Mouse (Mus musculus) fibroblast of lung, adult 2 months (primary cell): Measurements from ENCODE around the gene Nebl.

Experiments
- DNase-seq: peaks from one replicate; pipeline ENCODE4 v3.0.0-alpha.2; 2011; ENCODE audit warnings: low read depth

The Nebl gene

DNA sequence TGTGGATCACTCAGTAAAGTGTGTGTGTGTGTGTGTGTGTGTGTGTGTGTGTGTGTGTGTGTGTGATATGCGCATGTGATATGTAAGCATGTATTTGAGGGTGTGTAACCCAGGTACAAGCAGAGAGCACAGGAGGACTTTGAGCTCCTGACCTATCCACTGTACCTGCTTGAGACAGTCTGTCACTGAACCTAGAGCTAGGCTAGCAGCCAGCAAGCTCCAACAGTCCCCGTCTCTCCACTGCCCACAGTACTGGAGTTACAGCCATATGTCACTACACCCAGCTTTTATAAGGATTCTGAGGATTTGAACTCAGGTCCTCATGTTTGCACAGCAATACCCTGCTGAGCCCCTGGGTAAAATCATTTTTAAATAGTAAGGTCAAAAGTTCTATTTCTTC, 215.6 kb downstream of the Nebl start:
- DNase-seq: no peak

DNA sequence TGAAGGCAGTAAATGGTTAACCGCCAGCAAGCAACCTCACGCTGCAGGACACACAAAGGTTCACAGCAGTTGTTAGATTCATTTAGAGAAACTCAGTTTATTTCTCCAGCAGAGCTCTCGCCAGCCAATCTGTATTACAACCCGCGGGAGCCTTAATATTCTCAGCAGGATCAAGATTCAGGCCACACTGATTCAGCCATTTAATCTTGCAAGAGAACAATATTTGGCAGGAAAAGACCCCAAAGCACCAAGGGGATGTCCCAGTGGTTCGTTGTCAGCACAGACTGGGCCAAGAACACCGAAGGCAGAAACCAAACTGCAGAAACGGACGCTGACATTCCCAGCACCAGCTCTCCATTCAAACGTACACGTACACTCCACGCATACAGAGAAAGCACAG, 216.5 kb downstream of the Nebl start:
- DNase-seq: no peak

DNA sequence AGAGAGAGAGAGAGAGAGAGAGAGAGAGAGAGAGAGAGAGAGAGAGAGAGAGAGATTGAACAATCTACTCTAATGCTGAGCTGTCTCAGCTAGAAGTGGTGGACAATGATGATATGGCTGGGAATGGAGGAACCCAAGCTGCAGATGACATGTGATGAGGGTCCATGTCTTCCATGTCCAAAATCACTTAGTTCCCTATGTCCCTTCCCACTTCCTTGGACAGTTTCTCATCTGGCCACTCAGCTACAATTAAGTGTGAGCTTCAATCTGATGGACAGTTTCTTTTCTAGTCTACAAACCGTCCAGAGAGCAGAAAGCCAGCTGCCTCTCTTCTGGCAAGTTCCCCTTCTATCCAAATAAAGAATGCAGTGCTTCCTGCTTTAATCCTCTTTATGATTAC, 221.3 kb downstream of the Nebl start:
- DNase-seq: no peak

DNA sequence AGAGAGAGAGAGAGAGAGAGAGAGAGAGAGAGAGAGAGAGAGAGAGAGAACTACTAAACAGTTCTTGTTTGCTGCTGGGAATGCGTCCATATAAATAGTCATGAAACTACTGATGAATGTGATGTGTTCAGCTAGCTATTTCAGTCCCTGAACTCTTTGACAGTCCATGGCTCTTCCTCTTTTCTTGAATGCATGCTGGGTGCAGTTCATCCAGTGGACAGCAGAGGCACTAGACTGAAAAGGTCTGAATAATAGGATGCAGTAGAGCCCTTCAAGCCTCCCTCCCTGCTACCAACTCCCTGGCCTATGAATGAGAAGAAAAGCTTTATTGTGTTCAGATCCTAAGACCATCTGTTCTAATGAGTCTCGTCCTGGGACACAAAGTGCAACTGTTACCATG, 223.9 kb downstream of the Nebl start:
- DNase-seq: no peak

DNA sequence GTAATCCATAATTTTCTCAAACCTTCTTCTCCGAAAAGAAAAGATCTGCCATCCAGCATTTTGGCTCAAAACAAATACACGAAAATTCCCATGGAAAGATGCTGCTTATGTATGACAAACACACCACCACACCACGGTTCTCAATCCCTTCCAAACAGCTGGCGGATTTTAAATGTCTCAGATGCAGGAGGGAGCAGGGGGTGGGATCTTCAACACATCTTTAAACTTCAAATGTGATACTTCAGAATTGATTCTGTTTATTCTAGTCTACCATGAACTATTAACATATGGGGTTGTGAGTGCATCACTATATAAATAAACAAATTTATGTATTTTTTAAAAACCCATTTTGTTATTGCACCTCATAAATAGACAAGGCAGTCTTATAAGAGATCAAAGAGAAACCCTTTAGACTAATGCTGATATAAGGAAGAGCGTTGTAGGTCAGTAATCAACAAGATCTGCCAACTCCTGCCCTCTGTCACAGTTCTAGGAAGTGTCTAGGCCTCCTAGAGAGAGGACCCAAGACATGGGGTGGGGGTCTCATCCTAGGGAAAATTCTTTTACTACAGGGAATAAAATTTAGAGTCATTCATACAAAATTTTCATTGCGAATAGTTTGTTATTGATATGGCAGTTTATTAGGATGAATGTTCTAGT, 227.0 kb downstream of the Nebl start:
- DNase-seq: no peak

DNA sequence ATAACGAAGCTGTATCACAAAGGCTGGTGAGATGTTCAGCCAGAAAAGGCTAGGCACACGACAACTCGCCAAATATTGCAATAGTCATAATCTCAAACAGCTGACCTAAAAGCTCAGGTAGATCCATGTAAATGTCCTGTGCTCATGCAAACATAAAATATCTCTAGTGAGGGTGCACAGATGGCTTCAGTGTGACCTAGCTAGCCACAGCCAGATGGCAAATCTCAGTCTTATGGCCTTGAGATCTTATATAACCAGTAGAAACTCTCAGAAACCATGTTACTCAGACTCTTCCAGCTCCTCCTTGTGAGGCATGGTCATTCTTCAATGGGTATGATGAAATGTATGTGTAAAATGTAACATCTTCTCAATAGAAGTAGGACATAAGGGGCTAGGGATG, 230.2 kb downstream of the Nebl start:
- DNase-seq: no peak

DNA sequence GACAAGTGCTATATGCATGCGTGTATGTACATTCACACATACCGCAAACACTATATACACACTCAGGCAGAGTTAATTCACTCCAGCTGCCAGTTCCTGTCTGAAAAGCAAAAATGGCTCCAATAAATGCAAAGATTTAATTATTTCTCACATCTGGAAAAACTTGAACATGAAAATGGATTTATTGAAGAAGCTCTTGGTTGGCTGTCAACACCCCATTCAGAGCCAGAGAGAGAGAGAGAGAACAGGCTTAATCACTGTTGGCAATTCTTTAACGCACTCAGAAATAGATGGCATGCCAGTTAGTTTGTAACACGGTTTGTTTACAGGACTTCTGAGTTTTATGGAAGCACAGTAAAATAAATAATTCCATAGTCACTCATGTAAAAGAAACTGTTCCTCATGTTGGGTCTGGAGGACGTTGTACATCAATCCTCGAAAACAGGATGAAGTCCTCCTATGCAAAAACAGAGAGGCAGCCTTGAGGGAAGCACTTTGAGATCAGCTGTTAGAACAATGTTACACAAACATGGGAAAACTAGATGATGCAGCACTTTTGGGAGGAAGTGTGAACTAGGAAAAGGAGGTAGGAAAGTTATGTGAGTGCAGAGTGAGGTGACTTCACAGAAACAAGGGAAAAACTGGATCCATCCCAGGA, 265.6 kb downstream of the Nebl start:
- no peak for DNase-seq

DNA sequence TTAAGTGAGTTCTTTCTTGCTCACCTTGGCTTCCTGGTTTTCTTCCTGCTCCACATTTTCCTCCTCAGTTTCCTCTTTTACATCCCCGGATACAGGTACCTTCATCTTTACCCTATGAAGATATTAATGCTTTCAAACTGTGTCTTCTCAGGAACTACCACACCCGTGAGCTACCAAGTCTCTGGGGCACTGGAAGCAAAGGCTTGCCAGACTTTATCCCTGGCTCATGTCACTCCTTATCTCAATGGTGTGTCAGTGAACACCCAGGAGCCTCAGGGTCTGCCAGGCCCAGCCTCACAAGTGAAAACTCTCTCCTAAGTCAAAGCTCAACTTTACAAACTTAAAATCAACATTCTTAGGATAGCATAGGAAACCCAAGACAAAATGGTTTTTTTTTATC, 270.8 kb downstream of the Nebl start:
- DNase-seq: no peak

DNA sequence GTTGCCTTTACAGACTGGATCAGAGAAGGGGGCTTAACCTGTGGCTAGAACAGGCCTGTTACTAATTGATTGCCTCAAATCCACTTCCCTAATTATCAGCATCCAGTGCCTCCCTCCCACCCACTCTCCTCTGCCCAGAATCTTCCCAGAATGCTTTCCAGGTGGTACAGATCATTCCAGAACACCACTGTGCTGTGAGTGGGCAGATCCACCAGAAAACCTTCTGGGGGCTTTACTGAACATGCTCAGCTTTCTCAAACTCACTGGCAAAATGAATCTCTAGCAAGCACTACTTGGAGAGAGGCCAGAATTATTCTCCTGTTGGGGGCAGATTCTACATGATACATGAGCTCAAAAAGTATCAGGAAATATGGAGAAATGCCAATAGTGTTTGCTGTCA, 277.6 kb downstream of the Nebl start:
- no peak for DNase-seq

DNA sequence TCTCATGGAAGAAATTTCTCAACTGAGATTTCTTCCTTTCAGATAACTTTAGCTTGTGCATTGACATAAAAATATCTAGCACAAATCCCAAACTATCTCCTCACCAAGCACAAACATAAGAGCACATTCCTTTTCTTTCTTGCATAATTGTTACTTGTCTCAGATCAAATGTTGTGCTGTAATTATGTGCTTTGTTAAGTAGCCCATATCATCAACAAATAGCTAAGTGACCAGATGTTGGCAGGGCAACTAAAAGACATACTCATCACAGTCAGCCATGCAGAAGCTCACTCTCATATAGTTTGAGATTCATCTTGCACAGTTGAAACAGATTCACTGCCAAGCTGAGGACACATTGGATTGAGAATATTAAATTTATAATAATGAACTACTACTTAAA, 282.9 kb downstream of the Nebl start:
- DNase-seq: no peak

DNA sequence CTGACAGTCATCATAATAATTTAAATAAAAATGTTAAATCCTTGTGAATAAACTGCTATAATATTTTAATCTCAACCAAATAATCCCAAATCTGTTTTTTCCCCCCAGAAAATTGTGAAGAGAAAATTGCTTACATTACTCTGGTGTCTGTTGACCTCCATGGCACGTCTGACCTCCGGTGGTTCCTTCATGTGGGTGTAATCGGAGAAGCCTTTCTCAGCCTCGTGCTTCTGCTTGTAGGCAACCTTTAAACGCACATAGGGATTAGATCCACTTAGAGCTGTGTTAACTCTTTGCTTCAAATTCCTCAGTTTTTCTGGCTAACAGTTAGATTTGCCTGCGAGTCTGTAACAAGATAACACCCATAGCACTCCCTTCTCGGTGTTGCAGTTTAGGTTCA, 287.7 kb downstream of the Nebl start:
- DNase-seq: no peak

DNA sequence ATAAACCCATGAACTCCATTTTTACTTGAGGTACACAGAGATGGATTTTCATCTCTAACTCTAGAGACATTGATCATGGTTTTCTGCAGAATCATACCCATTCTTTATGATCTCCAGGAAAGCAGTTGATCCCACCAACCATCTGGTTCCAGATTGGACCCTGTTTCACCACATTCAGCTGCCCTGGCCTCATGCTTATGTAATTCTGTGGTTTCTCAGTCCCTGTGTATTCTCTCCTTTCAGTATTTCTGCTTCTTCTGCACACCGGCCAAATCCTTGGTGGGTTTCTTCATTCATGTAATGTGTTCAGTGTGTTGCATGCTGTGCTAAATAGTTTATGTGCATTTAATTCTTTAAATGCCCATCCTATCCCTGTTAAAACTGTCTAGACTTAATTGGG, 292.9 kb downstream of the Nebl start:
- DNase-seq: no peak

DNA sequence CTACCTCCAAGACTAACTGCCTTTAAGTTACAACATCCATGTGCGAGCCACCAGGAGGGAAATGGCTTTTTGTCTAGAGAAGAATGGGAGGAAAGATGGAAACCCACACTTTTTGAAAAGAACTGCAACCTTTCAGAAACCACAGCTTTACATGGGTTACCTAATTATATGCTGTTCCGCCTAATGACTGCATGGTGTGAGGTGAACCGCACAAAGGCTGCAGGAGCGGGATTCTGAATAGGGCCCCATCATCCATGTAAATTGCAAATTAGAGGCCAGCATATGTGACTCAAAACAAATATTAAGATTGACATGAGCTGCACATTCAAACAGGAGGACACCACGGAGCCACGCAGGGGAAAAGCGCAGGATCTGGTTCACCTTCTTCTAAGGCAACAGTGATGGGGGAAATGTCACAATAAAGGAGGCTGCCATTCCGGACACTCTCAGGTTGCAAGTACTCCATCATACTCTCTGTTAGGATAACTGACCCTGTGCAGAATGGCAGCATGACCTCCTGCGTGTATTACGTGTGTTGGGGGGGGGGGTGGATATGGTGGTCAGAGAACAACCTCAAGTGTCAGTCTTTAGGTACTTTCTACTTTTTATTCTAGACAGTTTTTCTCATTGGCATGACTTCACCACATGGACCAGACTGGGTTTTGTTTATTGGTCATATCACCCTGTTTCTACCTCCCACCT, 294.4 kb downstream of the Nebl start:
- no peak for DNase-seq

DNA sequence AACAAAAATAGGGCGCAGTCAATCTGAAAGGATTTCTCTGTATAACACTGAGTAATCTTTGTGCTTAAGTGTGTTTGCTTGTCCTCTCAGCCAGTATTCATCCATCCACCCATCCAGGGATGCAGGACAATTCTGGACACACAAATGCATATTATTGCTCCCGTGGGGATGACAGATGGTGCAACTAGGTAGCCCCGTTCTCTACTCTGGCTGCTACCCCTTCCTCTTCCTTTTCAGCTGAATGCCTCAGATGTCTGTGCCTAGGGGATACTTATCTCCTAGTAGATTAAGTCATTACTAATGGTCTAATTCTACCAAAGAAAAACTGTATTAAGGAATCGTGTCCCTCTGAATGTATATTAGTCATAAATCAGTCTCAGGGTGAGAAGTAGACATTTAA, 296.0 kb downstream of the Nebl start:
- DNase-seq: no peak

DNA sequence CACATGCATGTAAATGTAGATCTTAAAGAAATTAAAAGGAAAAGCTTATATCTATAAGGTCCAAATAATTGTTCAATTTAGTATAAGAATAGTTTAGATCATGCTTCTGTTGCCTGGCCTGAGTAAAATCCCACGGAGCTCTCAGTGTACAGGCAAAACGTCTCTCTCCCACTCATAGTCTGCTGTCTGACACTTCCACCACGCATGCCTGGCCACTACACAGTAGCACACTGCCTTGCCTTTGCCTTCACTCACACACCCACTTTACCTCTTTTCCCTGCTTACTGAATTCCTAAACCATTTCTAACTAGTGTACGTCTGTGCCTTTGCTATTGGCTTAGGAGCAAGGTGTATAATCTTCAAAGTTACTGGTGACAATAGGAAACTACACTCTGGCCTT, 302.2 kb downstream of the Nebl start:
- DNase-seq: no peak

DNA sequence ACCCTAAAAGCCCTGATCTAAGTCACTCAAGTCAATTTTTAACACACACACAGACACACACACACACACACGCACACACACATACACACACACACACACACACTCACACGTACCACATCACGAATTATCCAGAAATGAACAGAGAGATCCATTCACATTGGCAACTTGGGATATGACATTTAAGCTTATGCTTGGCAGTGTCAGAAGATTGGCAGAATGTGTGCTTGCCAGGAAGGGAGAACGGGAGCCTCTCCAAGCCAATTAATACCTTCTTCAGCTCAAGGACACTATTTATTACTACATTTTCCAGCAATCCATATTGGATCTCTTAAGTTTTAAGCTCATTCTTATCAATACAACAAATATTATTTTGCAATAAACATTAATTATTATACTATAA, 303.1 kb downstream of the Nebl start:
- DNase-seq: no peak

DNA sequence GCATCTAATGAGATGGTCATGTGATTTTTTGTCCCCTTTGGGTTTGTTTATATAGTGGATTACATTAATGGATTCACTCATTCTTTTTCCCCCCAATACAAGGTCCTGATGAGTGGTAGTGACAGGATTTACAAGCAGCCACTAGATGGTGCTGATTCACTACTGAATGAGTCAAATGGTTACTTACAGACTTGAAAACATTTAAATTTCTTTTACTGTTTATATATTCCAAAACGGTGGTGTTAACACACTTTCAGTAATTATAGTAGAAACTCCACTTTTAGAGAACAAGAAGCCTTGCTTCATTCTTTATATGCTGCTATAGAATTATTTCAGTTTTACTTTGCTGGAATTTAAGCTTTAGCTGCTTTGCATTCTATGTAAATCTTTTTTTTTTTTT, 308.3 kb downstream of the Nebl start:
- DNase-seq: peak; percentile 19

DNA sequence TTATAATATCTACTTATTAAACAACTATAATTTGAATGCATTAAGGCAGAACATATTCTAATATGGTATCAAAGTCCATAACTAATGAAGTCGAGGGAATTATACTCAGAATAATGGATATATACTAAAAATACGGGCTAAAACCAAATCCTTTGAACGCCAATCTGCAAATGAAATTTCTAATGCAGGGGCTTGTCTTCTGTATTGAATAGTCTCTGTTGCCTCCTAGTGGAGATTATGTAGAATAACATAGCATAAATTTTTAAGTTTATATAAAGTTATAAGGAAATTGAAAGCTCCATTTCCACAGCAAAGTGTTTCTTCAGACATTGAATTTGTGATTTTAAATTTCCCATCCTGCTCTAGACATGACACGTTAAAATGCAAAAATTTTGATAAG, 315.9 kb downstream of the Nebl start:
- DNase-seq: no peak

DNA sequence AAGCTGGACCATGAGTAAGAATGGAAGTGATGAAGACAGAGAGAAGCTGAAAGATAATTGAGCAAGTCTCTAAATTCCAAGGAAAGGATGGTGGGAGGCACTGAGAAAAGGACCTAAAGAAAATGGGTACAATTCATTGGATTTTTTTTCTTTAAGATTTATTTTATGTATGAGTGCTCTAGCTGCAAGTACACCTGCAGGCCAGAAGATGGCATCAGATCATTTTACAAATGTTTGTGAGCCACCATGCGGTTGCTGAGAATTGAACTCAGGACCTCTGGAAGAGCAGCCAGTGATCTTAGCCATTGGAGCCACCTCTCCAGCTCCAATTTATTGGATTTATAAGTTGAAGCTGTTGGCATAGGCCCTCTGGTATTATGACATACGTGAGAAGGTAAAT, 316.9 kb downstream of the Nebl start:
- no peak for DNase-seq

DNA sequence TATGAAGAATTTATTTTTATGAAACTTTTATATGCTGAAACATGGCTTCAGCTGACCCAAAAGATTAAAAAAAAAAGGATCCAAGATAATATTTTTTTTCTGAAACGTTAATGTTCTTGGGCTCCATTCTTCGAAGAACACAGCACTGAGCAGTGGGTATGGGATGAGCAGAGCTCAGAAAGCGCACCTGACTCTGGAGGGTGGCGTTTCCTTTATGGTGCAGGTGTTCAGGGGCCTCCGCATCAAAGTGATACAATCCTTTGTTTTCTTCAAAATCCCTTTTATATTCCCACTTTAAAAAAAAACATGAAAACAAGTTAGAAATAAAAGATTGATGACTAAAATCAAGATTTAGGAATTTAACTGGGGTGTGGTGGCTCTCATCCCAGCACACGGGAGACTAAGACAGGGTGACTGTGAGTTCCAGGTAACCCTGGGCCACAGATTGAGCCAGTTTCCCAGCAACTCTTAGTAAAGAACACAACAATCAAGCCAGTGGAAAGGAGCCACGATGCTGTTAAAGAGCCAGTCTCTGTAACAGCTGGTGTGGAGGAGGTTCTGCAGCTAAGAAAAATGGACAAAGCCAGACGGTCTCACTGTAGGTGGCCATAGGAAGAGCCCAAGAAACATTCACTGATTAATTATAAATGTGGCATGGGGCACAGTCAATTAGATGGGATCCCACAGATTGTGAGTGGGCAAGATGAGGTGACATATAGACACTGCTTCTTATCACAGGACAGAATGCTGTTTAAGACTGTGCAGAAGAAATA, 317.6 kb downstream of the Nebl start:
- DNase-seq: no peak

DNA sequence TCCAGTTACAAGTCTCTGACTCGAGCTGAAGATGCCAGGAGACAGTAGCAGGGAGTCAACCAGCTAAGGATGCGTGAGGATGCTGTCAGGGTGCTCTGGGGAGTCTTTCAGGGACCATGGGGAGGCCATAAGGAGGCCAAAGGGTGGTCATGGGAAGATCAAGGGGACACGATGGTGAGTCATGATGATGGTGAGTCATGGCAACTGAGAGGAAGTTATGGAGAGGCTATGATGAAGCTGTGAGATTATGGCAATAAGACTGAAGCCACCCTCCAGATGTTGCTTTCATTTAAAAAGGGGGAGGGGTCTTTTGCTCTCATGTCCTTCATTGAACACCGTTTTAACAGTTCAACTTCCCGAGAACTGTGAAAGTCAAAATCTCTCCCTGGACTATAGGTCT, 322.0 kb downstream of the Nebl start:
- DNase-seq: no peak

DNA sequence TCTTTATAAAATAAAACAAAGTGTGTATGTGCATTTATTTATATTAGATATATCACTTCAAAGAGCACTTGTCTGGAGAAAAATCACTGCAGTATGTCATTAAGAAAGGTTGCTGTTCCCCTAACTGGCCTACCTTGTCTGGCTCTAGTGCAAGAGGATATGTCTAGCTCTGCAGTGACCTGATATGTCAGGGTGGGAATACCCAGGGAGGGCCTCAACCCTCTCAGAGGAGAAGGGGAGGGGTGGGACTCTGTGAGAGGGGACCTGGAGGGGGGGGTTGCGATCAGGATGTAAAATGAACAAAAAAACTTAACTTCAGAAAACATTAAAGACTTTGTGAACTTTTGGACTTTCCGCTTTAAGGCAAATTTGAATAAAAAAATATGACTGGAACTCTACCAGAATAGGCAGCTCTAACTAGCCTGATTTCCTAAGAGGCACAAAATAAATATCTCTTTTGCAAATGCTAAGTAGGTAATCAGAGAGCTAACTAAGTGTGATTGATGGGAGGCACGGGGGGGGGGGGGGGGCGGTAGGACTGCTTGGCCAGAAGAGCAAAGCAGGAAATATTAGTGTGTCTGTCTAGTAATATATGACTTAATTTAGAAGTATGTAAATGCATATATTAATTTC, 325.2 kb downstream of the Nebl start:
- DNase-seq: no peak
